Mouse (Mus musculus) spleen, adult 2 months (tissue): ENCODE measurements at regions not wholly inside any gene's neighbourhood (a gene's known extent, or its start where the extent isn't known, plus 50 kb on each side); places are given as distances from the start of the nearest gene placed in this dataset.

ENCODE experiments used
- CTCF ChIP-seq: fragments of 200-500 bp; IDR thresholded peaks from 2 replicates; pipeline ENCODE4 v1.5.1; 2011; ENCODE audit warnings: mild to moderate bottlenecking, inconsistent platforms; ENCODE audit not compliant: insufficient read depth, insufficient read length, insufficient replicate concordance; ENCODE audit errors: extremely low read depth
- POLR2A ChIP-seq: fragments of 200-500 bp; IDR thresholded peaks from 2 replicates; pipeline ENCODE4 v1.6.1; 2011; ENCODE audit warnings: low read depth, low read length, inconsistent platforms

- TF ChIP-seq POLR2A (no peak), CTCF (peak; percentile 66; the same call in 1 of the 2 replicates)
Measured at GRCm38 (mm10) chr13:75227616-75228277, 138.1 kb downstream of the Pcsk1 start.
